Mouse (Mus musculus) layer of hippocampus, adult 9-10 months (tissue): ENCODE results near the gene Atoh7.

Source experiments
- DNase-seq: peaks from one replicate; pipeline ENCODE4 v3.0.0; 2022; ENCODE audit warnings: low spot score

Gene Atoh7

GRCm38 (mm10) chr10:63098191-63098590 is 1.3 kb upstream of the Atoh7 start:
- no peak for DNase-seq

DNA sequence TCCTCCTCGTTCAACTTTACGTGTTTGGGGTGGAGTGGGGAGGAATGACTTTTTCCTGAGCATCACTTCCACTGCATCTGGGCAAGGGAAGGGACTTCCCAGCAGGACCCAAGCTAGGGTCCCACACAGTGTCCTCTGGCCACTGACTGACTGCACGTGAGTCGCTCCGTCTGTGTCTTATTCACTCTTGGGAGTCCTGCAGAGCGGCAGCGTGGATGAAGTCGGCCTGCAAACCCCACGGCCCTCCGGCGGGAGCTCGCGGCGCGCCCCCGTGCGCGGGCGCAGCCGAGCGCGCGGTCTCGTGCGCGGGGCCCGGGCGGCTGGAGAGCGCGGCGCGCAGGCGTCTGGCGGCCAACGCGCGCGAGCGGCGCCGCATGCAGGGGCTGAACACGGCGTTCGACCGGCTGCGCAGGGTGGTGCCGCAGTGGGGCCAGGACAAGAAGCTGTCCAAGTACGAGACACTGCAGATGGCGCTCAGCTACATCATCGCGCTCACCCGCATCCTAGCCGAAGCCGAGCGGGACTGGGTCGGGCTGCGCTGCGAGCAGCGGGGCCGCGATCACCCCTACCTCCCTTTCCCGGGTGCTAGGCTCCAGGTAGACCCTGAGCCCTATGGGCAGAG is 601 bp downstream of the Atoh7 start:
- DNase-seq: no peak

DNA sequence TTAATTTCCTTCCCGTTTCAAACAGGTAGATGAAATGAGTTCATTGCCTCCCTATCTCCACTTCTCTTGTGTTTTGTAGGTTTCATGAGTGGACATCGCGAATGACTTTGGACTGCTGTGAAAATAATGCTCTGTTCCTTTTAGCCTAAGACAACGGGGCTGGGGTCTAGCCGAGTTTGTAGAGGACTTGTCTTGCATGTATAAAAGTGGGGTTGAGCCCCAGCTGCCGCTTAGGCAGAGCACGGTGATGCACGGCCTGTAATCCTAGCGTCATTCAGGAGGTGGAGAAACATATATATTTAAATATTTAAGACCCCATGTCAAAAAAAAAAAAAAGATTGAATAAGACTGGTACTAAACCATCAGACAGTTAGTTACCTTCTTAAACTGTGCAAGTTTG is 1.2 kb downstream of the Atoh7 start:
- no peak for DNase-seq

- no peak for DNase-seq
Measured at GRCm38 (mm10) chr10:63113027-63113604, 13.7 kb downstream of the Atoh7 start.

GRCm38 (mm10) chr10:63113716-63114360 is 14.4 kb downstream of the Atoh7 start:
- DNase-seq: no peak

DNA sequence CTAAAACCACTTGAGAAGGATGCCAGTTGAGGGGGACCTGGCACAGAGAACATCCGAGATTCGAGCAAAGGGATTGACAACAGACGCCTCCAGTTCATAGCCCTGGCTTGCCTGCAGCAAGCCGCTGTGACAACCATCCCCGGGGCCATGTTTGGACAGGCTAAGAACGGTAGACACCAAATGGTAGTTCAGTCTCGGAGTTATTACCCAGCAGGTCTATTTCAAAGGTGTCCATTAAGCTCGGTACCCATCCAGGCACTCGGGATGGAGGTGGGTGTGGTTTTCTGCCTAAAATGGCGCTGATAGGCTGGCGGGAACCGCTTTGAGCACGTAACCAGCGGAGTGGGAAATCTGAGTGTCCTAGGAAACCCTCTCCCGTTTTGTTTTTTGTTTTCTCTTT is 16.4 kb downstream of the Atoh7 start:
- no peak for DNase-seq

- DNase-seq: no peak
Measured at GRCm38 (mm10) chr10:63116376-63116775, 16.9 kb downstream of the Atoh7 start.

DNA sequence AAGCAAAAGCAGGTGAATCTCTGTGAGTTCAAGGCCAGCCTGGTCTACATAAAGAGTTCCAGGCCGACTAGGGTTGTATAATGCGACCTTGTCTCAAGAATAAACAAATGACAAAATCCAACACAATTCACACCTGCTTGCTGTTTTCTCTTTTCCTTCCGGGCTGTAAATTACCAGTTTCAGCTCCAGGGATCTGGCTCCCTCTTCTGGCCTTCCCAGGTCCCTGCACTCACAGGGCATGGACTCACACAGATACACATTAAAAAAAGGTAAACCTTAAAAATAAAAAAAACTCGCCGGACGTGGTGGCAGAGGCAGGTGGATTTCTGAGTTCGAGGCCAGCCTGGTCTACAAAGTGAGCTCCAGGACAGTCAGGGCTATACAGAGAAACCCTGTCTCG is 18.1 kb downstream of the Atoh7 start:
- DNase-seq: no peak

GRCm38 (mm10) chr10:63119916-63120315 is 20.5 kb downstream of the Atoh7 start:
- DNase-seq: no peak

DNA sequence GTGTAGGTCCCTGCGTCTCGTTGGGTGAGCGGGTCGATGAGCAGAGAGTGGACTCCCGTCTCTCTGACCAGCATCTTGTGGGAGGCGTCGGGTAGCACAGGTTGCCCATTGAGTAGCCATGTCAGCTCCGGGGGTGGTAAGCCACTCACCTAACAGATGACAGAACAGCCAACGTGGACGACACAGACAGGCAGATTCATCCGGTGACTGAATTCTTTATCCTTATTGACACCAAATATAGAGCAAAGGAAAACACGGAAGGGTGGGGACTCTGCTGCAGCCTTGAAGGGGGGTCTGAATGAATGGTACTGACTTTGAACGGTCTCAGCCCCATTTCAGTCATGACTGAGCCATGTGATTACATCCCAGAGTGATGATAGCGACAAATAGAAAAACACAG is 22.5 kb downstream of the Atoh7 start:
- DNase-seq: no peak

GRCm38 (mm10) chr10:63122516-63122915 is 23.1 kb downstream of the Atoh7 start:
- DNase-seq: no peak

GRCm38 (mm10) chr10:63123141-63123540 is 23.7 kb downstream of the Atoh7 start:
- no peak for DNase-seq

GRCm38 (mm10) chr10:63124016-63124415 is 24.6 kb downstream of the Atoh7 start:
- DNase-seq: no peak

GRCm38 (mm10) chr10:63125343-63125742 is 25.9 kb downstream of the Atoh7 start:
- no peak for DNase-seq

- DNase-seq: no peak
Measured at GRCm38 (mm10) chr10:63126116-63126515, 26.7 kb downstream of the Atoh7 start.

DNA sequence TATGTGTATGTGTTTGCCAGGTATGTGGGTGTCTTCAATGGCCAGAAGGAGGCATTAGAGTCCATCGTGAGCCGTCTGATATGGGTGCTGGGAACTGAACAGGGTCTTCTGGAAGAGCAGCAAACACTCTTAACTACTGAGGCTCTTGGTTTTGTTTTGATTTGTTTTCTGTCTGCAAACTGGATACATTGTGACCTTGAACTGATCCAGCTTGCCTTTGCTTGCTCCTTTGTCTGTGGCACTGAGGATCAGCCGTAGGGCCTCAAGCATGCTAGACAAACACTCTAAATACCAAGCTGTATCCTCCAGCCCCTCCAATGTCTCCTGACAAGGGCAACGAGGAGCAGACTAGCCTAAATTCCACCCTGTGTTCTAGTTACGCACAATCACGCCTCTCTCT is 27.7 kb downstream of the Atoh7 start:
- no peak for DNase-seq

GRCm38 (mm10) chr10:63128256-63128655 is 28.8 kb downstream of the Atoh7 start:
- DNase-seq: no peak

- DNase-seq: no peak
Measured at GRCm38 (mm10) chr10:63130500-63130899, 31.0 kb downstream of the Atoh7 start.

- DNase-seq: no peak
Measured at GRCm38 (mm10) chr10:63132356-63132755, 32.9 kb downstream of the Atoh7 start.

GRCm38 (mm10) chr10:63133326-63133725 is 33.9 kb downstream of the Atoh7 start:
- DNase-seq: no peak

DNA sequence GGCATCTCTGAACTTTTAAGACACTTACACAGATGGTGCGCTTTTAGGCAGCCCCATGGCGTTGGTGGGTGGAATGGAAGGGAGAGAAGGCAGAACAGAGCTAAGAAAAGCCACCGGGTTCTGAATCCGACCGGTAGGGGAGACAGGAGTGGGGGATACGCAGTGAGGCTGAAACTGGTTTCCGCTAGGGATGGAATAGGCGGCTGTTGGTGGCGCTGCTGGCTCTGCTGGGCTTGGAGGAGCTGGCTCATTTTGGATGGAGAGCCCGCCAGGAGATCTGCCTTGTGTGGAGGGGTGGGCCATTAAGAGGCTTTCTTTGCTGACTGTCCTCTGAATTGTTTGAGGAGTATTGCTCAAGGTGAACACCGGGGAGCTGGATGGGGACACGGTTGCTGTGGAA is 36.2 kb downstream of the Atoh7 start:
- no peak for DNase-seq

- no peak for DNase-seq
Measured at GRCm38 (mm10) chr10:63136436-63136835, 37.0 kb downstream of the Atoh7 start.

- DNase-seq: no peak
Measured at GRCm38 (mm10) chr10:63142660-63143059, 43.2 kb downstream of the Atoh7 start.
